Mouse (Mus musculus) lung, embryonic 16.5 days (tissue): ENCODE results near the gene Dbr1. TPM values are rescaled to one million over a fixed set of nuclear protein-coding genes. Genes with fewer than 3 reads are reported as not detected.
"Not testable (repeated sequence)": the region's sequence is repeated elsewhere in the genome, so short reads cannot be mapped to it uniquely, and the experiment has no call there.

ENCODE experiments used
- ATAC-seq: fragments of 200-750 bp; cut with Nextera tagmentation; 2 replicates; pipeline ENCODE4 v1.8.0; 2017; ENCODE audit warnings: low read depth, mild to moderate bottlenecking, moderate library complexity
- H3K27ac ChIP-seq: fragments of 300-500 bp; sonication (generic); 2 replicates; pipeline ENCODE4 v1.5.1; 2014; ENCODE audit warnings: mild to moderate bottlenecking, control low read depth, low read length
- H3K27me3 ChIP-seq: fragments of 300-500 bp; sonication (generic); 2 replicates; pipeline ENCODE4 v1.6.1; 2014; ENCODE audit warnings: low read depth, low read length, mixed read lengths; ENCODE audit not compliant: control insufficient read depth, insufficient read depth
- H3K36me3 ChIP-seq: fragments of 300-500 bp; sonication (generic); 2 replicates; pipeline ENCODE4 v1.6.1; 2014; ENCODE audit warnings: low read length; ENCODE audit not compliant: control insufficient read depth, insufficient read depth
- H3K4me1 ChIP-seq: fragments of 300-500 bp; sonication (generic); replicated peaks from 2 replicates; pipeline ENCODE4 v1.6.1; 2014; ENCODE audit warnings: low read length, mixed read lengths; ENCODE audit not compliant: control insufficient read depth, insufficient read depth
- H3K4me2 ChIP-seq: fragments of 300-500 bp; sonication (generic); 2 replicates; pipeline ENCODE4 v1.6.1; 2014; ENCODE audit warnings: low read depth, low read length, control low read depth
- H3K4me3 ChIP-seq: fragments of 300-500 bp; sonication (generic); 2 replicates; pipeline ENCODE4 v1.5.1; 2014; ENCODE audit warnings: mild to moderate bottlenecking, low read length, control low read depth
- H3K9ac ChIP-seq: fragments of 300-500 bp; sonication (generic); 2 replicates; pipeline ENCODE4 v1.6.1; 2014; ENCODE audit warnings: low read length, control low read depth
- H3K9me3 ChIP-seq: fragments of 300-500 bp; sonication (generic); 2 replicates; pipeline ENCODE4 v1.6.1; 2016; ENCODE audit warnings: low read length; ENCODE audit not compliant: control insufficient read depth
- WGBS: fragments of 180-500 bp; shearing (Covaris S2); extraction: QIAGEN DNeasy Blood & Tissue Kit; methylation state at CpG from one replicate; pipeline ENCODE4 v1.1.7; 2014; 5-methylcytosine and 5-hydroxymethylcytosine counted together
- polyA plus RNA-seq: library from polyadenylated mRNA; unstranded; fragments of >200 nt; fragmentation: Nextera tagmentation; extraction: Ambion mirVana; gene quantifications from 2 replicates; pipeline ENCODE4 v1.2.1, GENCODE M21; 2015

The Dbr1 gene
- polyA plus RNA-seq, 1 experiment from 2014 or later = 31.2 TPM

DNA sequence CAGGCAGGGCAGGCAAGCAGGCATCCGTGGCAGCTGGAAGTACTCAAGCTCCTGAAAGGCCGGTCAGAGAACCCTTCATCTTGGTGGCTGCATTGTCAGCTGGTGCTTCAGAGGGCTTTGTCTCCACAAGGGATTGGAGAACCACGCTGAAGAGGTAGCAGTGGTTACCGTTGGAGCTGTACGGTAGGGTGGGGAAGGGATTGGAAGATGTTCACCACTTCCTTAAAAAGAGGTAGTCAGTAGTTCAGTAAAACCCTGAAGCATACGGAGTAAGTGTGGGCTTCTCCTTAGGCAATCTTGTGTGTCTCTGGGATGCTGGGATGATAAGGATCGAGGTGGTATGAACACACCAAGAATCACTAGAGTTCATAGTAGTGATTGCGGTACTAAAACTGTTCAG, 15.5 kb downstream of the Dbr1 start:
- no peaks in the 10 kb centered on the region for H3K4me1 ChIP-seq
- H3K4me3 ChIP-seq = no peak overlapping the region
- H3K4me2 ChIP-seq = no peak overlapping the region
- WGBS = 52% methylated on average over 8 of the region's 8 CpGs
- no peak for ATAC-seq
- H3K9me3 ChIP-seq = no peaks in the 10 kb centered on the region
- no peaks in the 10 kb centered on the region for H3K36me3 ChIP-seq
- no peaks in the 10 kb centered on the region for H3K27me3 ChIP-seq
- no peak overlapping the region for H3K27ac ChIP-seq
- no peak overlapping the region for H3K9ac ChIP-seq

DNA sequence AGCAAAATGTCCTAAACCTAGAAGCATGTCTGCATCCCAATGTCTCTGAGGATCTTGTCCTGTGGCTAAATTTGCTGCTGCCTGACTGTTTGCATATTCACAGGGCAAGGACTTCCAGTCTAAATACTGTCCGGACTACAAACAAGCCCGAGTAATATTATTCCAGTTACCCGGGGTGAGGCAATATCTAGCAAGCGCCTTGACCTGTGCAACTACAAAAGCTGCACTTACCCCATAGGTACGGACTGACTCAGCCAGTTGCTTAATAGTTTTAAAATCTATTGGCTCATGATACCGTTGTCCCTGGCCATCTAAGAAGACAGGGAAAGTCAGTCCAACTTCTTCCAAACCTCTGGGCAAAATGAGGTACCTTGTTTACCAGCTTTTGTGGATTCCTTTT, 23.5 kb downstream of the Dbr1 start:
- H3K36me3 ChIP-seq, ATAC-seq, H3K27me3 ChIP-seq, H3K4me1 ChIP-seq, H3K4me2 ChIP-seq, H3K9ac ChIP-seq, H3K4me3 ChIP-seq, H3K9me3 ChIP-seq, H3K27ac ChIP-seq: not testable (repeated sequence)
- WGBS = 93% methylated on average over 6 of the region's 6 CpGs

- Histone ChIP-seq H3K4me2 (no peak overlapping the region), H3K4me1 (no peaks in the 10 kb centered on the region), H3K36me3 (no peaks in the 10 kb centered on the region), H3K27me3 (no peaks in the 10 kb centered on the region), H3K9me3 (no peaks in the 10 kb centered on the region), H3K27ac (no peak overlapping the region), H3K9ac (no peak overlapping the region), H3K4me3 (no peak overlapping the region)
- 60% methylated on average over 2 of the region's 2 CpGs for WGBS
- ATAC-seq = no peak
Observed at GRCm38 (mm10) chr9:99603566-99603965, 28.0 kb downstream of the Dbr1 start.

DNA sequence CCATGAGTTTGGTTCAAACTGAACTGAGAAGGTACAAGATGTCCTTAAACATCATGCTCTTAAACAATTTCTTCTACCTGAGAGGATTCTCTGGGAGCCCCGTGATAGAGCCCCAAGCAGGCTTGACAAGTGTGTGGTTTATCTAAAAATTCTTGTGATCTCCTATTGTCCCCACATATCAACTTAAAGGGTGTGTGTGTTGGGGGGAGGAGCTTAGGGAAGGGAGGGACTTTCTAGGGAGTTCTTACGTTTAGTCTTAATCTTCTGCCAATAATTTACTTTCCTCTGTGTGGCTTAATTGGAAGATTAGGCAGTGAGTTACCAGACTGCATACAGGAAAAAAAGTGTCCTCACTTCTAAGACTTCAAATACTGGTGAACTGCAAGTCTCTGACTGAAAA, 36.6 kb downstream of the Dbr1 start, which contains the start of gene A4gnt:
Gene A4gnt (plus strand): TSS at position 301 of the 400 bp plus-strand sequence.
- H3K9me3 ChIP-seq = no peaks in the 10 kb centered on the region
- no peak for ATAC-seq
- H3K4me3 ChIP-seq = no peak within 1 kb of the TSS
- 30% methylated on average over 2 of the region's 2 CpGs for WGBS
- no peak within 1 kb of the TSS for H3K9ac ChIP-seq
- no peaks in the 10 kb centered on the region for H3K27me3 ChIP-seq
- no peak within 1 kb of the TSS for H3K27ac ChIP-seq
- H3K4me2 ChIP-seq = no peak within 1 kb of the TSS
- H3K4me1 ChIP-seq = no peaks in the 10 kb centered on the region
- no peaks in the 10 kb centered on the region for H3K36me3 ChIP-seq

DNA sequence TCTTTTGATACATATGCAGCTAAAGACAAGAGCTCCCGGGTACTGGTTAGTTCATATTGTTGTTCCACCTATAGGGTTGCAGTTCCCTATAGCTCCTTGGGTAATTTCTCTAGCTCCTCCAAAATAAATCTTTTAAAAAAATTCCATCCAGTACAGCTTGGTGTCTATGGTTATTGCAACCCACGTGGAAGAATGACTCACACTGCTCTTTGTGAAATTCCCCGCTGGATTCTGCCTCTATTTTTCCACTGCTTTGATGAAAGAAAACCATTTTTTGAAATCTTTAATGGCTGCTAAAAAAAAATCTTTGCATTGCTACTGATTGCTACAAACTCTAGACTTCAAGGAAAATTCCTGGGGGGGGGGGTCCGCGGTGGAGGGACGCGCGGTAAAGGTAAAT, 44.1 kb downstream of the Dbr1 start:
- Histone ChIP-seq H3K9ac (no peak overlapping the region), H3K4me3 (no peak overlapping the region), H3K4me2 (no peak overlapping the region), H3K27me3 (no peaks in the 10 kb centered on the region), H3K9me3 (no peaks in the 10 kb centered on the region), H3K4me1 (no peaks in the 10 kb centered on the region; the same call in 1 of the 2 replicates), H3K27ac (no peak overlapping the region), H3K36me3 (no peaks in the 10 kb centered on the region)
- no peak for ATAC-seq
- WGBS = 88% methylated on average over 7 of the region's 8 CpGs

DNA sequence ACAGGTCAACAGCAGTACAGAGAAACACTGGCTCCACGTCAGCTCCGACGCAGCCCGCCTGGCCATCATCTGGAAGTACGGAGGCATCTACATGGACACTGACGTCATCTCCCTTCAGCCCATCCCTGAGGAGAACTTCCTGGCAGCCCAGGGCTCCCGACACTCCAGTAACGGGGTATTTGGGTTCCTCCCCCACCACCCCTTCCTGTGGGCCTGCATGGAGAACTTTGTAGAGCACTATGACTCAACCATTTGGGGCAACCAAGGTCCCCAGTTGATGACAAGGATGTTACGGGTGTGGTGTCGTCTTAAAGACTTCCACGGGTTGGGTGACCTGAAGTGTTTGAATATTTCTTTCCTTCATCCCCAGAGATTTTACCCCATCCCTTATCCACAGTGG, 44.6 kb downstream of the Dbr1 start:
- 79% methylated on average over 11 of the region's 11 CpGs for WGBS
- no peak overlapping the region for H3K4me3 ChIP-seq
- no peak overlapping the region for H3K9ac ChIP-seq
- H3K4me1 ChIP-seq = no peaks in the 10 kb centered on the region; the same call in 1 of the 2 replicates
- no peak for ATAC-seq
- H3K4me2 ChIP-seq = no peak overlapping the region
- no peaks in the 10 kb centered on the region for H3K27me3 ChIP-seq
- no peak overlapping the region for H3K27ac ChIP-seq
- no peaks in the 10 kb centered on the region for H3K36me3 ChIP-seq
- H3K9me3 ChIP-seq = no peaks in the 10 kb centered on the region

GRCm38 (mm10) chr9:99622034-99622433, 46.4 kb downstream of the Dbr1 start:
- no peak for ATAC-seq
- 73% methylated on average over 1 of the region's 1 CpGs for WGBS
- no peak overlapping the region for H3K4me3 ChIP-seq
- H3K4me1 ChIP-seq = no peaks in the 10 kb centered on the region; the same call in 1 of the 2 replicates
- H3K9me3 ChIP-seq = no peaks in the 10 kb centered on the region
- no peaks in the 10 kb centered on the region for H3K36me3 ChIP-seq
- no peak overlapping the region for H3K27ac ChIP-seq
- H3K27me3 ChIP-seq = no peaks in the 10 kb centered on the region
- no peak overlapping the region for H3K4me2 ChIP-seq
- no peak overlapping the region for H3K9ac ChIP-seq

GRCm38 (mm10) chr9:99622966-99623365, 47.4 kb downstream of the Dbr1 start:
- no peak overlapping the region for H3K4me3 ChIP-seq
- H3K9ac ChIP-seq = no peak overlapping the region
- 28% methylated on average over 2 of the region's 2 CpGs for WGBS
- ATAC-seq = peak; percentile 91
- H3K4me1 ChIP-seq = no peaks in the 10 kb centered on the region; the same call in 1 of the 2 replicates
- no peaks in the 10 kb centered on the region for H3K27me3 ChIP-seq
- no peaks in the 10 kb centered on the region for H3K9me3 ChIP-seq
- H3K4me2 ChIP-seq = no peak overlapping the region
- H3K27ac ChIP-seq = peak overlapping the region; percentile 53
- no peaks in the 10 kb centered on the region for H3K36me3 ChIP-seq

- no peaks in the 10 kb centered on the region for H3K27me3 ChIP-seq
- H3K4me1 ChIP-seq = peaks cover 3% of the 10 kb centered on the region; the same call in 1 of the 2 replicates
- WGBS = 58% methylated on average over 6 of the region's 6 CpGs
- no peak for ATAC-seq
- H3K9me3 ChIP-seq = no peaks in the 10 kb centered on the region
- no peak overlapping the region for H3K9ac ChIP-seq
- no peak overlapping the region for H3K4me3 ChIP-seq
- peak overlapping the region; percentile 74 for H3K27ac ChIP-seq
- no peak overlapping the region for H3K4me2 ChIP-seq
- H3K36me3 ChIP-seq = no peaks in the 10 kb centered on the region
Observed at GRCm38 (mm10) chr9:99624117-99624516, 48.5 kb downstream of the Dbr1 start.

DNA sequence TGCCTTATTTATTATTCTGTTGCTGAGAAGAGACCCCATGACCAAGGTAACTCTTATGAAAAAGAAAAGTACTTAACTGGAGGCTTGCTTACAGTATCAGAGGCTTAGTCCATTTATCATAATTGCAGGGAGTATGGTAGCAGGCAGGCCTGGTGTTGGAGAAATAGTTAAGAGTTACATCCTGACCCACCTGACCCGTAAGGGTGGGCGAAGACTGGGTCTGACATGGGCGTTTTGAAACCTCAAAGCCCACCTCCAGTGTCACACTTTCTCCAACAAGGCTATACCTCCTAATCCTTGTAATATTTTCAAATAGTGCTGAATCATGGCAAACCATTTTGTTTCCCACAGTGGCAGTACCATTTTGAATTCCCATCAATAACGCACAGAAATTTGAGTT, 53.0 kb downstream of the Dbr1 start:
- Histone ChIP-seq H3K4me2 (peak overlapping the region; percentile 62; the same call in 1 of the 2 replicates), H3K36me3 (peaks cover 4% of the 10 kb centered on the region), H3K9me3 (no peaks in the 10 kb centered on the region), H3K27me3 (no peaks in the 10 kb centered on the region), H3K4me1 (peaks cover 20% of the 10 kb centered on the region), H3K27ac (peak overlapping the region; percentile 96), H3K9ac (peak overlapping the region; percentile 82; the same call in 1 of the 2 replicates), H3K4me3 (no peak overlapping the region)
- 55% methylated on average over 4 of the region's 4 CpGs for WGBS
- no peak for ATAC-seq
